Mouse (Mus musculus): ENCODE results near the gene Homer2.

The Homer2 gene

GRCm38 (mm10) chr7:81615031-81615430 lies 92.3 kb downstream of the Homer2 start:
- ChIA-PET CTCF (interaction anchor here in 3 of 4 experiments (0.6 to 1.6 kb wide), 9 partner anchors 9 to 253 kb away, joined by 3 to 6 read pairs (median 4); no protein-coding TSS in a partner anchor), POLR2A (interaction anchor here (0.5 to 2.4 kb wide), 28 partner anchors 9 to 439 kb away, joined by 3 to 13 read pairs (median 4); partner anchors contain the start of genes Rps17 (in 2 of the 4), Hdgfl3 (in 1 of the 4), Ramac (in 1 of the 4) and Whamm (in 1 of the 4))

DNA sequence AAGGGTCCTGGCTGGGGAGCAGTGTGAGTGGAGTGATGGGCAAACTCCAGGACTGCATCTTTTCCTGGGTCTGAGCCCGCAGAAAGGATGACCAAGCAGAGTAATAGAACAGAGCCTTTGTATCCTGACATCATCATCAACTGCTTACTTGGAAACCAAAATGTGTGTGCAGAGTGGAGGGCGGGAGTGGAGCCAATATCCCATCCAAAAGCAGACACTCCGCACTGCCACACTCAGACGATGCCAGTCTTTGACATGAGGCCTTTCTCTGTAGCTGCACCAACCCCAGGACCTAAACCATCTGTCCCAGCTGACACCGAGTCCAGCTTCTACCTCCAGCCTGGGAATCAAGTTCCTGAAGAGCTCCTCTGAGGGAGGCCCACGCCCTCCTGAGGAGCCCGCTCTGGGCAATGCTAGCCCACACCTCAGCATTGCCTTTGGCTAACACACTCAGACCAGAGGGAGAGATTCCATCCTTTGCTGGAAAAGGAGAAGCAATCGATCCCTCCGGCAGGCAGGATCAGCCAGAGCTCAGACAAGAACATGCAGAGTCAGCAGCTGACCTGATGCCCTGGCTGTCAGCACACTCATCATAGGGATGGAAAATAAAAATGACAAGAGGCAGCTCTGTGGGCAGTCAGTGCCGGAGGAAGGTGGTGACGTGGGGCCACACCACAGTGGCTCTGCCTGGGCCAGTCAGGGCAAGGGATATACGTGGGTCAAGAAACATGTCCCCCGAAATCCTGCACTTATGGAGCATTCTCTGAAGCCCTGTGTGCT lies 94.3 kb downstream of the Homer2 start:
- POLR2A ChIA-PET, result interaction anchor here in 3 of 4 experiments (0.6 to 1.9 kb wide), 6 partner anchors 9 to 170 kb away, joined by 3 to 11 read pairs (median 4); partner anchors contain the start of gene Whamm (in 1 of the 3)

GRCm38 (mm10) chr7:81610125-81610524 lies 97.2 kb downstream of the Homer2 start:
- CTCF ChIA-PET, result interaction anchor here in 2 of 4 experiments (0.7 to 2.0 kb wide), 7 partner anchors 10 to 238 kb away, joined by 3 to 7 read pairs (median 4); no protein-coding TSS in a partner anchor
- POLR2A ChIA-PET, result interaction anchor here in 3 of 4 experiments (0.5 to 1.1 kb wide), 7 partner anchors 10 to 381 kb away, joined by 3 to 4 read pairs (median 3); partner anchors contain the start of genes Rps17 (in 1 of the 3) and Whamm (in 1 of the 3)

More for the DNA sequence above, 94.3 kb downstream of the Homer2 start:
- CTCF ChIA-PET, result interaction anchor here in 2 of 4 experiments (0.6 to 1.6 kb wide), 3 partner anchors 14 to 657 kb away, joined by 3 to 5 read pairs (median 4); no protein-coding TSS in a partner anchor

DNA sequence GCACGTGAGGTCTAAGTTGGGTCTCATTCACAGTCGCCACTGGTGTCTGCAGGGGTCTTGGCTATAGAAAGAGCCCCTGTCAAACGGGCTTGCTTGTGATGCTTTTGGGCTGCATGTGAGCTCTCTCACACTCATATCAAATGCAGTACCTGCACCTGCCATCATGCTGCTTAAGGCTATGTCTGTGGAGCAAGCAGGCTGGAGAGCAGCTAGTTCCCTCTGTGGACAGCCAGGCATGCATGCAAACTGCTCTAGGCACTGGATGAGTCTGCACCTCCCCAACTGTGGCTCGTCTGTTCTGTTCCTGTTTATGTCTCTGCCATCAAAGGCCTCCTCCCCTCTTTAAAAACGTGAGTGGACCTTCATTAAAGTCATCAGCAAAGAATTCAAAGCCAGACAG lies 100.9 kb downstream of the Homer2 start:
- CTCF ChIA-PET, result interaction anchor here in 3 of 4 experiments (0.6 to 1.4 kb wide), 5 partner anchors 9 to 176 kb away, joined by 3 to 11 read pairs (median 4); no protein-coding TSS in a partner anchor

GRCm38 (mm10) chr7:81605489-81605888 lies 101.8 kb downstream of the Homer2 start:
- POLR2A ChIA-PET, result interaction anchor here in 1 of 4 experiments (0.7 to 1.2 kb wide), 2 partner anchors 9 to 56 kb away, joined by 3 to 7 read pairs; no protein-coding TSS in a partner anchor
- CTCF ChIA-PET, result interaction anchor here in 2 of 4 experiments (0.6 to 1.1 kb wide), 2 partner anchors 10 to 513 kb away, joined by 3 to 4 read pairs; no protein-coding TSS in a partner anchor

More for the DNA sequence above, 100.9 kb downstream of the Homer2 start:
- POLR2A ChIA-PET, result interaction anchor here in 2 of 4 experiments (0.7 to 1.0 kb wide), 3 partner anchors 8 to 14 kb away, joined by 3 read pairs; no protein-coding TSS in a partner anchor

DNA sequence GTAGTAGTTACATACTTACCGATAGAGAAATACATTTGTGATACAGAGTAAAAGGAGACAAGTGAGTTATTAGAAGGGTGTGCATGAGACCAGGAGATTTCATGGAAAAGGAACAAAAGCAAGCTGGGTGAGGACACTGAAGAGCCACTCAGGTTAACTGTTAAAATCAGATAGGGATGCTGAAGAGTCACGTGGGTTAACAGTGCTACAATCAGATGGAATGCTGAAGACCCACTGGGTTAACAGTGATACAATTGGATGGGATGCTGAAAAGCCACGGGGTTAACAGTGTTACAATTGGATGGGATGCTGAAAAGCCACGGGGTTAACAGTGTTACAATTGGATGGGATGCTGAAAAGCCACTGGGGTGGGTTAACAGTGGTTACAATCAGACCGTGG lies 102.3 kb downstream of the Homer2 start:
- CTCF ChIA-PET, result interaction anchor here in 1 of 4 experiments (0.6 kb wide), 1 partner anchor 514 kb away, joined by 3 read pairs; no protein-coding TSS in a partner anchor
- POLR2A ChIA-PET, result interaction anchor here in 2 of 4 experiments (0.6 to 1.2 kb wide), 4 partner anchors 9 to 1691 kb away, joined by 3 to 7 read pairs (median 3); no protein-coding TSS in a partner anchor

DNA sequence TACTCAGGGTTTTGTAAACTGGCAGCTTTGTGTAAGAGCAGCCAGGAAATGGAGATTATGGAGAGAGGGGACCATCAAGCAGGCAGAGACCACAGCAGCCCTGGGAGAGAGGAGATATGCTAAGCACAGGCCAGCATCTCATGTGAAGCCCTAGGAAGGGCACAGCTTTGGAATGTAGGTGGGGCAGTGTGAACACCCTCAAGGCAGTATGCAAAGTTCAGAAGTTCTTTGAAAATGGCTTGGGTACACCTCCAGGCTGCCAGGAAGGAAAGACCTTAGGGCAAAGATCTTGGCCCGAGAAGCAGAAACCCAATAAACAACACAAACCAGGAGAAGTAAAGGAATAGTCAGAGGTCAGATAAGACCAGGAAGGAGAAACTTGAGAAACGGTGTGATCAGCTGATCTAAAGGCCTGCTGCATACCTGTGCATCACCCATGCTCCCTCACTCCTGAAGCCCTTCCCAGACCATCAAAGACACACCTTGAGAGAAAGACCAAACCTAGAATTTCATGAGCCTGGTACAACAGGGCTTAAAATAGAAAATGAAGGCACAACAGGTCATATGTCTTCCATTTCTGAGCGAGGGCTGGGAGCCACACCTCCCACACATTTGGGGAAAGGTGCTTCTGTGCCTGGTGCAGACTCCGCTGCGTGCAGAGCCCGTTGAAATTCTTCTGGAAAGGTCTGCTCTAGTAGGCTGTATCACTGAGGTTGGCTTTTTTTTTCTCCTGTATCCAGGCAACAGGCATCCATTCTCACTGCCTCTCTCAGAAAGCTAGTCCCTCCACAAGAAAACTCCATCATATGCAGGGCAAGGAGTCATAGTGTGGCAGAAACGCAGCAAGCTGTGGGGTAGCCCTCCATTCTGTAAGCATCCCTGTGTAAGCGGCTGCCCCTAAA lies 107.7 kb downstream of the Homer2 start:
- CTCF ChIA-PET, result interaction anchor here in 2 of 4 experiments (0.6 to 1.1 kb wide), 6 partner anchors 10 to 183 kb away, joined by 3 to 4 read pairs (median 3); no protein-coding TSS in a partner anchor
- POLR2A ChIA-PET, result interaction anchor here (0.5 to 3.5 kb wide), 15 partner anchors 11 to 1913 kb away, joined by 3 to 17 read pairs (median 5); partner anchors contain the start of genes Whamm (in 2 of the 4) and Rps17 (in 1 of the 4)

GRCm38 (mm10) chr7:81597660-81598059 lies 109.7 kb downstream of the Homer2 start:
- CTCF ChIA-PET, result no interaction called here

GRCm38 (mm10) chr7:81596086-81596485 lies 111.2 kb downstream of the Homer2 start:
- ChIA-PET CTCF (no interaction called here), POLR2A (interaction anchor here in 3 of 4 experiments (0.5 to 2.6 kb wide), 4 partner anchors 10 to 795 kb away, joined by 3 to 7 read pairs (median 4); no protein-coding TSS in a partner anchor)

More at GRCm38 (mm10) chr7:81597660-81598059, 109.7 kb downstream of the Homer2 start:
- POLR2A ChIA-PET, result interaction anchor here in 3 of 4 experiments (0.6 to 3.5 kb wide), 10 partner anchors 9 to 165 kb away, joined by 3 to 17 read pairs (median 3); partner anchors contain the start of gene Ramac (in 1 of the 3)

GRCm38 (mm10) chr7:81595056-81595455 lies 112.3 kb downstream of the Homer2 start:
- ChIA-PET POLR2A (interaction anchor here in 3 of 4 experiments (0.5 to 3.1 kb wide), 4 partner anchors 9 to 625 kb away, joined by 3 to 12 read pairs (median 5); partner anchors contain the start of gene Whamm (in 2 of the 3)), CTCF (no interaction called here)

- ChIA-PET CTCF (interaction anchor here in 3 of 4 experiments (0.5 to 0.9 kb wide), 3 partner anchors 22 to 632 kb away, joined by 3 to 4 read pairs (median 3); partner anchors contain the start of gene Whamm (in 1 of the 3)), POLR2A (interaction anchor here in 2 of 4 experiments (0.7 to 3.1 kb wide), 6 partner anchors 8 to 169 kb away, joined by 3 to 12 read pairs (median 3); partner anchors contain the start of genes Ramac (in 1 of the 2) and Whamm (in 1 of the 2))
Measured at GRCm38 (mm10) chr7:81593387-81593786, 113.9 kb downstream of the Homer2 start.

GRCm38 (mm10) chr7:81592686-81593085 lies 114.6 kb downstream of the Homer2 start:
- CTCF ChIA-PET, result interaction anchor here in 2 of 4 experiments (0.5 to 0.9 kb wide), 2 partner anchors 21 to 632 kb away, joined by 3 to 4 read pairs; partner anchors contain the start of gene Whamm (in 1 of the 2)
- POLR2A ChIA-PET, result interaction anchor here in 2 of 4 experiments (0.7 to 3.1 kb wide), 6 partner anchors 9 to 253 kb away, joined by 3 to 12 read pairs (median 4); partner anchors contain the start of gene Whamm (in 1 of the 2)

- POLR2A ChIA-PET, result interaction anchor here in 2 of 4 experiments (0.7 to 3.1 kb wide), 7 partner anchors 8 to 243 kb away, joined by 3 to 17 read pairs (median 3); partner anchors contain the start of gene Whamm (in 1 of the 2)
- CTCF ChIA-PET, result no interaction called here
Measured at GRCm38 (mm10) chr7:81587238-81587637, 120.1 kb downstream of the Homer2 start.

GRCm38 (mm10) chr7:81585326-81585725 lies 122.0 kb downstream of the Homer2 start:
- POLR2A ChIA-PET, result interaction anchor here in 3 of 4 experiments (0.8 to 2.2 kb wide), 7 partner anchors 12 to 62 kb away, joined by 3 to 7 read pairs (median 3); partner anchors contain the start of gene Whamm (in 2 of the 3)
- CTCF ChIA-PET, result no interaction called here

DNA sequence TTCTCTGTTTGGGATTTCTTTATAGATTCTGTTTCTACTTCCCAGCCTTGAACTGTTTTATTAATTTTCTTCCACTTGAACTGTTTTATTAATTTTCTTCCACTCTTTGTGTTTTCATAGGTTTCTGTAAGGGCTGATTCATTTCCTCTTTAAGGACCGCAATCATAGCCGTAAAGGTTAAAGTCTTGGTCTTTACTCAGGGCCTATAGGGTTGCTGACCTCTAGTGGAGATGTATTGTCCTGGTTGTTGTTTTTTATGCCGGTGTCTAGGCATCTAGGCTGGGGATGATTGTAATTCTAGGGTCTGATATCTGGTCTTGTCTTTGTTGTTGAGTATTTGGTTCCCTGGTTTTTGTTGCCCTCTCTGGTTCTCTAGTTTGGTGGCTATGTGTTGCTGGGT lies 123.8 kb downstream of the Homer2 start:
- ChIA-PET CTCF (interaction anchor here in 2 of 4 experiments (0.6 to 0.9 kb wide), 2 partner anchors 13 to 28 kb away, joined by 3 to 4 read pairs; partner anchors contain the start of gene Whamm (in 1 of the 2)), POLR2A (interaction anchor here in 1 of 4 experiments (2.2 kb wide), 1 partner anchor 12 kb away, joined by 7 read pairs; the partner anchor contains the start of gene Whamm)

DNA sequence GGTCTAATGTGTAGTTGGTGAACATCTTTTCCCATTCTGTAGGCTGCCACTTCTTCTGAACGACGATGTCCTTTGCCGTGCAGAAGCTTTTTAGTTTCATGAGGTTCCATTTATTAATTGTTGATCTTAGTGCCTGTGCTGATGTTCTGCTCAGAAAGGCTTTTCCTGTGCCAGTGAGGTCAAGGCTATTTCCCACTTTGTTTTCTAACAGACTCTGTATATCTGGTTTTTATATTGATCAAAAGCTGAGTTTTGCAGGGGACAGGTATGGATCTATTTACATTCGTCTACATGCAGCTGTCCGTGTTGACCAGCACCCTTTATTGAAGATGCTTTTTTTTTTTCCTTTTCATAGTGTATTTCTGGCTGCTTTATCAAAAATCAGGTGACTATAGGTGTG lies 128.0 kb downstream of the Homer2 start:
- POLR2A ChIA-PET, result interaction anchor here in 2 of 4 experiments (0.7 to 1.7 kb wide), 7 partner anchors 9 to 235 kb away, joined by 3 to 4 read pairs (median 3); no protein-coding TSS in a partner anchor
- CTCF ChIA-PET, result no interaction called here

Measured in embryonic stem cell, embryonic (primary cell).